Mouse (Mus musculus): Measurements from ENCODE around the gene Csgalnact2. TPM values are rescaled to one million over a fixed set of nuclear protein-coding genes. Genes with fewer than 3 reads are reported as not detected.

Gene Csgalnact2
- 4.9 and 5.1 TPM in 2 replicates for polyA plus RNA-seq (2012; rRNA removed)

DNA sequence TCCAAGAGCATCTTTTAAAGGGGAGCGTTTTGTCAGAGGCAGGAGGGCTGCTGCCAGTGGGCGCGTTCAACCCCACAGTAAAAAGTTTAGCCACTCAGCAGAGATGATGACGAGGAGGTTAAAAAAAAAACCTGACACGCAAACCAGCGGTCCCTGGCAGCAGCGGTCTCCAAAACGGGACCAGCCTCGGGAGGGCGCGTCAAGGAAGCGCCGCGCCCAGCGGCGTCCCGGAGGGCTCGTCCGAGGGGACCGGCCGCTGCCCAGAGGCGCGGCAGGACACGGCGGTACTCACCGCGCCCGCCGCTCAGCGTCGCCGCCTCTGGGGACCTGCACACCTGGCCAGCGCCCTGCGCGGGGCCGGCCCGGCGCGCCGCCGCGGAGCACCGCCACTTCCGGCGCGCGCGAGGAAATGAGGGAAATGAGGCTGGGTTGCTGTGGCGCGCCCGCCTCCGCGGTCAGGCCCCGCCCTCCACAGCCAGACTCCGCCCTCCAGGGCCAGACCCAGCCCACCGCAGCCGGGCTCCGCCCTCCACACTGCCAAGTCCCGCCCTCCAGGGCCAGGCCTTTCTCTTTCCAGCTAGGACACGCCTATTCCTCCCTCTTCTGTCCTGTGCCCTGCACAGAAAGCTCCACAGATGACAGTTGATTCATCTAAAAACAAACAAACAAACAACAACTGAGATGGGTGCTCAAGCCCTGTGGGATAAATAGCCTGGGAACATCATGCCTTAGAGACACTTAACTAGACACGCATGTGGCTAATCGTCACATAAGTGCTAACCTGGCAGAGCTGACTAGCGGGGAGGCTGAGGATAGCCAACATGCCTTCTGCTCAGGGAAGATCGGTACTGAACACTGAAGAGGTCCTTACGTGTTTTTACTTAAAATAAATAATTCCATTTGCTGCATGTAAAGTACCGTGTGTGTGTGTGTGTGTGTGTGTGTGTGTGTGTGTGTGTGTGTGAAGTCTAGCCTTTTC, at the start of gene Csgalnact2:
Gene Csgalnact2 (minus strand): TSS at position 410 of the 979 bp plus-strand sequence.
- no peak for DNase-seq (ENCODE audit: low read depth)

DNA sequence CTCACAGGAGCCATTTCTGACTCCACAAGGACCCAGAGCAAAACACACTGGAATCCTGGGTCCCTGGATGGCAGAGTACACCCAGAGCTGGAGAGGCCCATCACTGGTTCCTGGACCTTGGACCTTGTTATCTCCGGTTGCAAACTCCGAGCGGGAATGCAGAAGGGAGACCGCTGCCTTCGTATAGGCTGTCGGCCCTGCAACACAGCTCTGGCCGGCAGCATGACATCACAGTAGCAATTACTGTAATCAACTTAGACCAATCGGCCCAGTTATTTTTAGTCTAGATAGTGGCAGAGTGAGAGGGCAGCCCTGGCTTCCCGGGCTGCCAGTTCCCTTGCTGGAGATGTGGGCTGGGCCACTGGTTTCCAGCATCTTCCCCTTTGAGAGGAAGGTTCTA, 49.7 kb upstream of the Csgalnact2 start:
- no peak for DNase-seq (ENCODE audit: low read depth)

DNA sequence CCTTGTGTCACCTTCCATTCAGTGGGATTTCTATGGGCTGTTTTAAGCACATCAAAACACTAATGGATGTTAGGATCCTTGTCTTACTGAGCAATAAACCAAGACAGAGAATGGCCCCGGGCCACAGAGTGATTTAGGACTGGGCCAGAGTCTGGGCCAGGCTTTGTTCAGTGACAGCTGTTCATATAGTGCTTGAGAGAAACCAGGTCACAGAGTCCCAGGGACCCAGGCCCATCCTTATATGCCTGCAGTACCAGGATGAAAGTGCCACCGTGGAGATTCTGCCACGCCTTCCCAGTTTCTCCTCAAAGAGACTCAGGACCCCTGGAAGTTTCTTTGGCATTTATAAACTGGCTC, 48.3 kb upstream of the Csgalnact2 start:
- DNase-seq (ENCODE audit: low read depth) = no peak

DNA sequence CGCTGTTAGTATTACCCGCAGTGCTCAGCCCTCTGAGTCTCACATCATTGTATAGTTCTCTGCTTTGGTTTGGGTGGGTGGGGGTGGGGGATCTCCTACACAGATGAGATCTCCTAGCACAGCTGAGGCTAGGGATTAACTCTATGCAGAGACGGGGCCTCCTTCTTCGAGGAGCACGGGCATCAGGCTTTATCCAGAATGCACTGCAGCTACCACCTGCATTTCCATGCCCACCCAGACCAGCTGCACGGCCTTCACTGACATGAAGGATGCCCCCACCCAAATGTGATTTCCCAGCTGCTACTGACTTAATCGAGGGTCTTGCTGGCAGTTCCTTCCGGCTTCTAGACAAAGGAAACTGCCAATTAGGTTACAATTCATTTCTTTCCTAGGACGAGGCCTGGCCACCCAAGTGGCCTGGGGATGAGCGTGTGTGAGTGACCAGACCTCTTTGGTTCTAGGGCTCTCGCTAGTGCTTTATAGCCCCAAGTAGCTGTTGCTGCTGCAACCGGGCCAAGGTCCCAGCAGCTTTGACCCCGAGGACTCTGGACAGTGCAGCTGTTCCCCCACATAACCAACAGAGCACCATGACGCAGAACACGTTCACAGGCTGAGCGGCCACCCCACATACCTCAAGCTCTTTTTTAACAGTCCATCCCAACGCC, 47.8 kb upstream of the Csgalnact2 start:
- no peak for DNase-seq (ENCODE audit: low read depth)

DNA sequence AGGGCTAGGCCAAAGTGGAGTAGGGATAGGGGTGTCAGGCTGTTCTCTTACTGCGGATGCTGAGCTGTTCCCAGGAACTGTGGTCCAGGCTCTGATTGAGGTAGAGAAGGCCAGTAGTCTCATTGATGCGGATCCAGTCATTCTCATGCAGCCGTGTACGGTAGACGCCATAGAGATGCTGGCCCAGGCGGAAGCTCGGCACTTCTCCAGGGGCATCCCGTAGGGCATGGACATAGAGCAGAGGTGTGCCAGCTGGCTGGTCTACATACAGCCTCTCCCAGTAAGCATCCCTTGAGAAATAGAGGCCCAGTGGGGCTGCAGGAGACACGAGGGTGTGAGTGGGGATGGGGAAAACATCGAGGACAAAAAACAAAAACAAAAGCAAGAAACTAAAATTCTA, 45.2 kb upstream of the Csgalnact2 start:
- no peak for DNase-seq (ENCODE audit: low read depth)

DNA sequence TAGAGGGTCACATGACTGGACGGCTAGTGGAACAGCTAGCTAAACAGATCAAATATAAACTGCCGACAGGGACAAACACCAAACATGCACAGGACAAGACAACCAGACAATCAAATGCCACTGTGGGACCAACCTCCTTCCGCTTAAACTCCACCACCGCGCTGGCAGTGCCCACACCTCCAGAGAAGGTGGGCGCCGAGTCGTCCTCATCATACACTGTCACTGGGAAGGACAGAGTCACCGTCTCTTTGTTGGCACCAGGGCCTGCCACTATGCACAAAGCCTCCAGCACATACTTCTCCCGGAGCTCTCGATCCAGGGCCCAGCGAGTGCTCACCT, 41.1 kb upstream of the Csgalnact2 start:
- no peak for DNase-seq (ENCODE audit: low read depth)

DNA sequence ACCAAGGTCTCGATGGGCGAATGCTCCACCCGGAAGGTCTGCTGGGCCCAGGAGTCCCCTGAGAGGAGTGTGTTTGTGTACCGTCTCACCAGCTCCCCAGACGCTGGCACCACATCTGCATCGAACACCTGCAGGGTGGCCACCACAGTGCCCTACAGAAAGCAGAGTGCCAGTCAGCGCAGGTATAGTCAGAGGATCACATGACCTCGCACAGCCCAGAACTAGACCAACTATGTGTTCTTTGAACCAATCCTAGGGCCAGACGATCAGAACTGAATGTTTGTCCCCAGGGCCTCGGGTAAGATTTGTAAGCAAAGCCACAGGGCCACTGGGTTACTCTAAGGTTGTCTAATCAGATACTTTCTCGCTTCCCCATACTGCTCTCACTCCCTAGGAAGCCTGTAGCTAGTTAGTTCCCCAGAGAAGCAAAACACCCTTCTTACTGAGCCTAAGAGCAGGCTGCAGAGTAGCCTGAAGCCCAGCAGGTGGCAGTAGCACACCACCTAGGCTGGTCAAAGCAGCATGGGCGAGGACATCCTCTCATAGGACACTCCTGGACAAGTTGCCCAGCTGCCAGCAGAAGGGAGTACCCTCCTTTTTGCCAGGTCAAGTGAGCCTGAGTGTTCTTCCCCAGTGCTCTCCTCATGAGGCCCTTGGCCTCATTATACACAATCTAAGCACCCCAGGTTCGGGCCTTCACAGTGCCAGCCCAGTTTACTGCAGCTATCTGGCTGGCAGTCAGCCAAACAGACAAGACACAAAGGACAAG, 40.6 kb upstream of the Csgalnact2 start:
- DNase-seq (ENCODE audit: low read depth) = no peak

DNA sequence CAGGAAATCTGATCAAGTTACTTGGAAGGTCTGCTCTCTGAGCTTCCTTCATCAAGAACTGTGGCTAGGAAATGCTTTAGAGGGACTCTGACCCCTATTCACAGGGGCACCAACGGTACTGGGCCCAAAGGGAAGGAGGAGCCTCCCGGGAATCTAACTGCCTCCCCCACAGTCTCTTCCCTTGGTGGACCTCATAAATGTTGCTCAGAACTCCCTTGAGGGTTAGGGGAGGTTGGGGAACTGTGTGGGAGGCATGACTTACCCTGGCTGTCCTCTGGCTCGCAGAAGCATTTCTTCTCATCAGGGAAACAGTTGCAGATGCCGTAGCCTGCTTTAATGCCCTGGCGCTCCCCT, 35.0 kb upstream of the Csgalnact2 start:
- DNase-seq (ENCODE audit: low read depth) = no peak

DNA sequence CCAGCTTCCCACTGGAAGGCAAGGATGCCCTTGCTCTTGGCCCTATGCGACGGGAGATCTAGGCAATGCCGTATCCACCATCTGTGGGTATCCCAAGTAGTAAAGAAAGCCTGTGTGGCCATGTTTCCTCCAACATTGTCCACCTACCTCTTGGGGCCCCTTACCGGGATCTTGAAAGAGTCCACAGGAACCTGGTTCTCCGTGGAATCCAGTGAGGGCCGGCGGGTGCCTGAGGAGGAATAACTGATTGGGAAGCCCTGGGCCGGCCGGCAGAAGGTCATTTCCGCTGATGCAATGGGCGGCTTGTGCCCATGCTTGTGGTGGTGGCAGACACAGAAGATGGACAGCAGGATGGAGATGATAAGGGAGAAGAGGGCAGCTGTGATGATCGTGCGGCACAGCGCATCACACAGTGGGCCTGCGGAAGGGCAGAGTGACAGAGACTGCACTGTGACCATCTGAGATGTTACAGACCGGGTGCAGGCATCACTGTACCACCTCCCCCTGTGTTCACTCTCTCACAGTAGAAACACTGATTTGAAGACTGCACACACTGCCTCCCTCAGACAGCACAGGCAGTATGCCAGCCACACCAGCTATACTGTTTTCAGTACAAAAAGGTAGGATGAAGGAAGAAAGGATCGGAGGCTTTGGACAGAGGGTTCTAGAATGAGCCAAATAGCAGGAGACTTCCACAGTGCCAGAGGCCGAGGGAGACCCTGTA, 34.5 kb upstream of the Csgalnact2 start:
- DNase-seq (ENCODE audit: low read depth) = no peak

DNA sequence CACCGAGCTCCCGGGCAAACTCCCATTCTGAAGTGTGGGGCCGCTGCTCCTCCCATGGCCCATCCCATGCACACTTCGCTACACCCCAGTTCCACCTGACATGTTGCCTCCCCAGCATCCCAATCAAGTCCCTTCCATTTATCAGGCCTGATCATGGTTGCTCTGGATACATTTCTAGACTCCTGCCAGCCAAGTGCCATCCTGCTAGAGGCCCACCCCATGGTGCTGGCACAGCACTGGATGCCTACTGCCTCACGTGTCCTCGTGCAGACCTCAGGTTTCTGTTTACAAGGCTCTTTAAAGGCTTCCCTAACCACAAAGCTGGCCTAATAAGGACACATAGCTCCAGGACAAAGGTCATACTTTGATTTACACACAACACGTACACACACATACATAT, 32.4 kb upstream of the Csgalnact2 start:
- DNase-seq (ENCODE audit: low read depth) = no peak

DNA sequence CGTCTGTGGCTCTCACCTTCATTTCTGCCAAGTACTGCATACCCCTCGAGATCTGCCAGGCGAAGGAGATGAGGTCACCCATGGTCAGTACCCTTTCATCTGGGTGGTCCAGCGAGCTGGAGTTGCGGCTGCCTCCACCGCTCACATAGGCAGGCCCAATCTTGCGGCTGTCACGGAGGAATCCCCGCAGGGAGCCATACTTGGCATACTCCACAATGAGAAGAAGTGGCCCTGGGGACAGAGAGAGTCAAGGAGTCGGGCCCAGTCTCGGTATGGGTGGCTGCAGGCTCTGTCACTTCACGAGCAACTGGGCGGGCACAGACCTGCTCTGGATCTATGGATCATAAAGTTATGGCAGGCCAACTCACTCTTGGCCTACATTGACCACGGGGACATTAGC, 29.2 kb upstream of the Csgalnact2 start:
- no peak for DNase-seq (ENCODE audit: low read depth)

DNA sequence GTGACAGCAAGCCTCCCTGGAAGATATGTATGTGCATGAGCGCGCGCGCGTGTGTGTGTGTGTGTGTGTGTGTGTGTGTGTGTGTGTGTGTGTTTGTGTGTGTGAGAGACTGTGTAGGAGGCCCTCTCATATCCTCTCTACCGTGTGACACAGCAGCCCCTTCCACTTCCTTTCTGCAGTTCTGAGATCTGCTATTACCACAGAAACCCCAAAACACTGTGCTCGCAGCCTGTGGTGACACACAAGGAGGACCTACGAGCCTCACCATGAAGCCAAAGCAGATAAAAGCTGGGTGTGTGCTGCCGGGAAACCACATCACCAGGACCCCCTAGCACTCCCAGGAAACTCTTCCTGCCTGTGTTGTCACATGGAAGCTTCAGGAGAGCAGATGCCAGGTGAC, 28.1 kb upstream of the Csgalnact2 start:
- no peak for DNase-seq (ENCODE audit: low read depth)

DNA sequence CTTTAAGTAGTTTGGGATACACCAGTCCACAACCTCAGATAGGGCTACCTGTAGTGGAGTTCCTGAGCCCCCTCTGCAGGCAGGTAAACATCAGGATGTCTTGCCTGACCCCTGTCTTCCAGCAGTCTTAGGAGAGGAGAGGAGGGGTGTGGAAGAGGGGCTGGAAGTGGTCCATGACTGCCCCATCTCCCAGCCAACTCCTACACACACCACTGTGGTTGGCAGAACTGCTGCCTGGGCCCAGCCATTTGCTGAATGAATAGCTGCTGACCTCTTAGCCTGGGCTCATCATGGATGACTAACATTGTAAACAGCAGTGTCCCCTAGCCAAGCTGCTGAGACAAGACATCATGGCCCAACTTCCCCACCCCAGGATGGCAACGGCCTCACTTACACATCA, 26.6 kb upstream of the Csgalnact2 start:
- no peak for DNase-seq (ENCODE audit: low read depth)

DNA sequence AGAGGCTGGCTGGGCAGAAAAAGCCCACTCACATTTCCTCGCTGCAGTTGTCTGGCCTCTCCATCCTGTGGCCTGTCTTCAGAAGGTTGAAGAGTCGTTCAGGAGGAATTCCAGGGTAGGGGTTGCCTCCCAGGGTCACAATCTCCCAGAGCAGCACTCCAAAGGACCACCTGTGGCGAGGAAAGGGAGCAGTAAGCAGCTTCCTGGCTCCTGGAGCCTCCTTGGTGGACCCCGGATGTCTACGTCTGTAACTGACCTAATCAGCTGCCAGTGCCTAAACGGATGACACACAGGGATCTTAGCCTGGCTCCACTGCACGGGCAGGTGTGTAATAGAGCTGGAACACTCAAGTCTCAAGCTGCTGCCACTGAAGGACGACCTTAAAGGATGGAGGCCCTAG, 25.8 kb upstream of the Csgalnact2 start:
- DNase-seq (ENCODE audit: low read depth) = no peak

DNA sequence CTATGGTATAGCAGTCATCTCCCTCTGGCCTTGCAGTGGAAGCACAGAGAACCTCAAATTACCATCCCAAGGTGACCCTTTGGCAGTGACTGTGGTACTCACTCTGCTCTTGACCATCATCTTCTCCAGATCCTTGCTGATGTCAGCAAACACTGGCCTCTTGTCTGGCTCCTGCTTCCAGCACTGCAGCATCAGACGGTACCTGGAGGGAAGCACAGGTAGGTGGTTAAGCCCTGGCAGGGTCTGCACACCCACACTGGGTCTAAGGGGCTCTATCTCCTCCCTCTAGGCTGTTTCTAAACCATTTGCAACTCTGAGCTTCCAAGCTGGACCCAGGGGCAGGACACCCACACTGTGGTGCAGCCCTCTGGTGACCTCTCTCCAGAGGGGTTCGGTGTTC, 24.1 kb upstream of the Csgalnact2 start:
- DNase-seq (ENCODE audit: low read depth) = no peak

DNA sequence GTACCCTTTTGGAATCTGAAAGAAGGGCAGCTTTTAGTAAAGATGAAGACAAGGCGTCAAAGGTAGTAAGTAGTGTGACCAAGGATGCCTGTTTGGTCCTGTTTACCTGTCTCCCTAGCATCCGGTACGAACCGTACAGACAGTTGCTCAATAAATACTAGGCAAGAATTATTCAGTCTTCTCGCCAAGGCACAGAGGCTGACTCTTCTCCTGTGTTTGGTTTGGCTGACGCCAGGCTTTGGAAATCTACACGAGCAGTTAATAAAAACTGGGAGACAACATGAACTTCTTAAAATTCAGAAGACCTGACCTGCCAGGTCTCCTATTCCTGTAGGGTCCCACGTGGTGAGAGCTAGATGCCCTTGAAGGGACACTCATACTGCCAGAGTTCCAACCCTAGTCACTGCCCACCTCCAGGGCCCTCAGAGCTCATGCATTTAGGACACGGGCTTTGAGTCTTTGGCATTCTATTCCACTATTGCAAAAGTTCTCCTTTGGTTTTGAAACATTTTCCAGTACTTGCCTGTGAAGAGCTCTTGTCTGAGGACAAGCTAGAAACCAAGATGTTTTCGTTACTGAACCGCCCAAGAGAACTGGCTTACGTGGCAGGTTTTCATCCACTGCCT, 23.6 kb upstream of the Csgalnact2 start:
- DNase-seq (ENCODE audit: low read depth) = peak; percentile 98

DNA sequence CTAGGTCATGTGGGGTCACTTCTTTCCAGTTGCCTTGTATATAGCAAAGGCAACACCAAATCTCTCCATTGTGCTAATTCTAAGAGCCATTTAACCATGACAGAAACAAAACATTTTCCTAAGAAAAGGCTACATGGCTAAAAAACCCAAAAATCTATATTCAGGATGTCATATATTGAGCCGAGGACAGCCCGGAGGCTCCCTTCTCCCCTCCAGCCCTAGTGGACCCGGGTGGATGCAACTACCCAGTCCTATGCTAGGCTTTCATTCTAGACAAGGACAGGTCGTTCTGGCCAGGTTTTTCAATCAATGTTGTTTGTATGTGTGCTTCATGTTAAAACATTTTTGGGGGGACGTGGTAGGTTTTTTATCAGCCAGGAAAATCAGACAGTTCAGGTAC, 14.2 kb upstream of the Csgalnact2 start:
- no peak for DNase-seq (ENCODE audit: low read depth)

DNA sequence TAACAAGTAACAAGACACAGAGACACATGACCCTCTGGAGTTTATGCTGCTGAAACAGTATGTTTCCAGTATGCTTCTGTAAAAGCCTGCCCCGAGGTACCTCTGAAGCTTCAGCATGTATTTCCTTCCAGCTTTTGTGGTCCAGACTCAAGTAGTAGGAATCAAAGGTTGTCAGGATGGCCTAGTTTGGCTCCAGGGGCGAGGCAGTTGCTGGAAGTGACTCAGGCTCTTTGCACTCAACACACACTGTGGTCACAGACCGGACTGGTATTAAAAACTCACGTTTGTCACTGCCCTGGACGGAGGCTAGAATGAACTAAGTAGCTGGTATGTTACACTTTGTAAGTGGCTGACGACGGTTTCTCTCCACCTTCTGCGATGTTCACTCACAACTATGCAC, 12.0 kb upstream of the Csgalnact2 start:
- no peak for DNase-seq (ENCODE audit: low read depth)

DNA sequence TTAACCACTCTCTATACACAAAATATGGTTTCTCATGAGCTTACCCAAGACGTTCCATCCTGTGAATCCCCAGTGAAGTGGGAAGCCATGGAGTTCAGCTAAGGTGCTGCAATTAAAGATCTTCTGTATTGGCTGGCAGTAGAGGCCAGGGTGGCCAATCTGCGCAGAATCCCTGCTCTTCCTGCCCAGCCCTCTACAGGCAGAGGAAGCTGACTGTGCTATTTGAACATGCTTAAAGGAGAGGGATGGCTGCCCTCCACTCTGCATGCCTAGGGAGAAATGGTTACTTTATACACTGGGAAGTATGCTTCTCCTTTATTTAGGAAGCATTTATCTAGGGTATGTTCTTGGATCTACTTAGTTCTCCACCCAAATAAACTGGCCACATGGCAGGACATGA, 11.6 kb upstream of the Csgalnact2 start:
- no peak for DNase-seq (ENCODE audit: low read depth)

DNA sequence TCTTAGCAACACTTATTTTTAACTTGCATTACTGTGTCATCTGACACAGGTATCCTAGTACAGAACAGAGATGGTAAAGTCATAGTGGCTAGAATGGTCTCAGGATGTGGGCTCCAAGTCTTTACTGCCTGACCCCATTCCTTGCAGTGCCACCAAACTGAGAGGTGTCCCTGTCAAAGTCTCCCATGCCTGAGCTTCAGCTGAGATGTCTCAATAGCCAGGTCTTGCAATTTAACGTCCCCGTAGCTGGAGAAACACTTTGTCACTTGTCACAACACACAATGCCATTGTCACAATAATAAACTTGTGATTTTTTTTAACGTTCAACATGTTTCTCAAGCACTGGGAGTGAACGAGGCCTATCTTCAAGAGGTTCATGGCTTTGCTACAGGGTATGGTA, 11.2 kb upstream of the Csgalnact2 start:
- DNase-seq (ENCODE audit: low read depth) = no peak

DNA sequence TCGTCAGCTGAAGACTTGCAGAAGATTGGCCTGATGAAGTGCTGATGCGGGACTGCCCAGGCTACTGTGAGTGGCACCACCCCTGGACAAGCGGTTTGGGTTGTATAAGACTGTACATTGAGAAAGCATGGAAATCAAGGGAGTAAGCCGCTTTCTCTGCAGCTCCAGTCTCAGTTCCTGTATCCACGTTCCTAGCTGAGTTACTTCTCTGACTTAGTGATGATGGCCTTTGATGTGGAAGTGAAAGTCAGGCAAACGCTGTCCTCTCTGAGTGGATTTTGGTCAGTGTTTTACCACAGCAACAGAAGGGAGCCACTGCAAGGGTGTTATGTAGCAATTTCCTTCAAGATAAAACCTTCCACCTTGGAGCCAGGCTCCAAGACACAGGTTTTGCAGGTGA, 2.0 kb upstream of the Csgalnact2 start:
- DNase-seq (ENCODE audit: low read depth) = no peak

DNA sequence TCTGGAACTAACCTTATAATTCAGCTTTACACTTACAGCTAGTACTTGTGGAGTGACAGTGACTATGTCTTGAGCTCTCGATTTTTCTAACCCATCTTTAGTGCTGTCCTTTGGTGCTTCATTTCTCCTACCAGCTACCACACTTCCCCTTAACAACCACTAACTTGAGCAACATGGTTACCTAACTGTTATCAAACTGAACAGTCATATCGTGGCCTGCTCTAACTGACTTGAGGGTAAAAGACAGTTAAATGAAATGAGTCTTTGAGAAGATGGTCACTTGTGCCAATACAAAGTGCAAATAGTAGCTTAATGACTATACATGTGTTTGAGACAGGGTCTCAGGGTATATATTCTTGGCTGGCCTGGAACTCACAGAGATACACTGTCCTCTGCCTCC, 1.8 kb downstream of the Csgalnact2 start:
- no peak for DNase-seq (ENCODE audit: low read depth)
